Comparison of ENCODE assay signal across 8 mouse cellular contexts in the genomic region with DNA sequence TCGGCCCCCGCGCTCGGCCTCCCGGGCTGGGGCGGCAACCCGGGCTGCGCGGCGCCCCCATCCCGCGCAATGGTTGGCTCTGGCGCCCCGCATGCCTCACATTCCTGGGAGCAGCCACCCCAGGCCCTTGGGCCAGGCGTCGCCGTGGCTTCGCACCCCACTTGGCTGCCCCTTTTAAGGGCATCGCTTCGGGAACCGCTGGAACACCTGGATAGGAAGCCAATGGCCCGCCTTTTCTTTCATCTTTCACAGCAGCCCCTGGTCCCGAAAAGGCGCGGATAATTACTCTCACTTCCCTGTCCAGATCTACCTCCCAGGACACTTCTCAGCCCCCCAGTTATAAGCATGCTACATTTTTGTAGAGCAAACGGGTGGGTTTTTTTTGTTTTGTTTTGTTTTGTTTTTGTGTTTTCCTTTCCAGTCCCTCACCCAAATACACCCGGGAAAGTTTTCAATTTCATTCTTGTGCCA.
A peak's percentile ranks its signal among the peaks of the same experiment; 100 is the strongest.
DNase-seq lines count a peak whose midpoint lies in the region; ATAC-seq and TF ChIP-seq lines count a peak whose summit lies in the region.

No protein-coding gene starts in this region.

- H3K9ac ChIP-seq in forebrain, postnatal 0 days, result peak overlapping the region; percentile 65

- DNase-seq in layer of hippocampus, adult 2 months (ENCODE audit: low spot score in 2 of 2), result no peak
- no peak for DNase-seq in layer of hippocampus, adult 9-11 months
- DNase-seq in ZHBTc4 (ENCODE audit: low read depth, low spot score), result peak; percentile 65
- peak; percentile 10 for DNase-seq in forebrain, postnatal 0 days
- DNase-seq in retina, postnatal 1 day, result no peak
- no peak for DNase-seq in spleen, postnatal 14 days (ENCODE audit: low spot score in 2 of 2)
- DNase-seq in cerebellum, postnatal 10 days, result no peak

- peak; percentile 42; the same call in 1 of the 2 replicates for ATAC-seq in forebrain, postnatal 0 days

- no peak for TF ChIP-seq CTCF in layer of hippocampus, adult 2 months (conservative IDR thresholded peaks at IDR 0.05)
- no peak for TF ChIP-seq CTCF in forebrain, postnatal 0 days (IDR thresholded peaks at IDR 0.05; ENCODE audit: low read depth)

- peak overlapping the region; percentile 76 for H3K4me3 ChIP-seq in layer of hippocampus, adult 2 months
- H3K4me3 ChIP-seq in forebrain, postnatal 0 days (ENCODE audit: low read depth, low read length), result peak overlapping the region; percentile 72
- peak overlapping the region; percentile 15; the same call in 1 of the 2 replicates for H3K4me3 ChIP-seq in macrophage (ENCODE audit: inconsistent target)

- no peaks in the 10 kb centered on the region for H3K4me1 ChIP-seq in forebrain, postnatal 0 days (ENCODE audit: insufficient read depth)

- peaks cover 39% of the 10 kb centered on the region for H3K79me2 ChIP-seq in macrophage (ENCODE audit: inconsistent target)

- H3K27me3 ChIP-seq in forebrain, postnatal 0 days (ENCODE audit: insufficient read depth, low read length), result peaks cover 16% of the 10 kb centered on the region

- 2% methylated on average over 26 of the region's 27 CpGs for WGBS in forebrain, postnatal 0 days
- WGBS in macrophage (ENCODE audit: missing documents), result 2% methylated on average over 26 of the region's 27 CpGs

- peak overlapping the region; percentile 92 for H3K4me2 ChIP-seq in forebrain, postnatal 0 days (ENCODE audit: low read depth)

- no peaks in the 10 kb centered on the region for H3K9me3 ChIP-seq in forebrain, postnatal 0 days (ENCODE audit: low read length)

- H3K27ac ChIP-seq in layer of hippocampus, adult 2 months, result peak overlapping the region; percentile 72; the same call in 1 of the 2 replicates
- no peak overlapping the region for H3K27ac ChIP-seq in forebrain, postnatal 0 days (ENCODE audit: low read depth, low read length)
- H3K27ac ChIP-seq in macrophage, result peak overlapping the region; percentile 61

- no peaks in the 10 kb centered on the region for H3K36me3 ChIP-seq in forebrain, postnatal 0 days (ENCODE audit: insufficient read depth)
- no peaks in the 10 kb centered on the region for H3K36me3 ChIP-seq in macrophage (ENCODE audit: inconsistent target)

Comparison
In these comparisons a context has a peak if more than half of its experiments do, and no peak if none do; other contexts are left out.
1. DNase-seq: peak in ZHBTc4 (single experiment) and forebrain, postnatal 0 days (single experiment); none in layer of hippocampus, adult 2 months (0 of 2), layer of hippocampus, adult 9-11 months (single experiment), retina, postnatal 1 day (single experiment), spleen, postnatal 14 days (0 of 2) and cerebellum, postnatal 10 days (0 of 2).
2. H3K4me3 ChIP-seq: peak in every context shown above with its lines; median percentile 76 in layer of hippocampus, adult 2 months; 72 in forebrain, postnatal 0 days; 15 in macrophage.